Mouse (Mus musculus) layer of hippocampus, adult 9-11 months (tissue): ENCODE results near the gene Gm14147.
"Not testable (repeated sequence)": the region's sequence is repeated elsewhere in the genome, so short reads cannot be mapped to it uniquely, and the experiment has no call there.

Experiments
- DNase-seq: peaks from one replicate; pipeline ENCODE4 v3.0.0; 2022

Gm14147 gene

GRCm38 (mm10) chr2:151097945-151098344 lies at the start of gene Gm14147:
Gene Gm14147 (plus strand): TSS chr2:151098245.
- not testable (repeated sequence) for DNase-seq

DNA sequence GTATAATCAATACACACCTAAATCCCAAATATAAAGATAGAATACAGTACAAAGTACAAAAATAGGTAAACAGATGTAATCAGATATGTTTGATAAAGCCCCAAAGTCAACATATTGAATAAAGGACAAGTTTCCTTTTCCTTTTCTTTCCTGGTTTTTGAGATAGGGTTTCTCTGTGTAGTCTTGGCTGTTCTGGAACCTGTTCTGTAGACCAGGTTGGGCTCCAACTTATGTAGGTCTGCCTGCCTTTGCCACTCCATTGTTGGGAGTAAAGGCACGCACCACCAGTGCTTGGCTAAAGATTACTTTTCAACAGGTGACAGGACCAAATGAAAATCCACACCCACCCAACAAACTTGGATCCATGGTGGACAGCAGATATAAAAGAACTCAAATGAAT lies 41.4 kb upstream of the Gm14147 start:
- no peak for DNase-seq

DNA sequence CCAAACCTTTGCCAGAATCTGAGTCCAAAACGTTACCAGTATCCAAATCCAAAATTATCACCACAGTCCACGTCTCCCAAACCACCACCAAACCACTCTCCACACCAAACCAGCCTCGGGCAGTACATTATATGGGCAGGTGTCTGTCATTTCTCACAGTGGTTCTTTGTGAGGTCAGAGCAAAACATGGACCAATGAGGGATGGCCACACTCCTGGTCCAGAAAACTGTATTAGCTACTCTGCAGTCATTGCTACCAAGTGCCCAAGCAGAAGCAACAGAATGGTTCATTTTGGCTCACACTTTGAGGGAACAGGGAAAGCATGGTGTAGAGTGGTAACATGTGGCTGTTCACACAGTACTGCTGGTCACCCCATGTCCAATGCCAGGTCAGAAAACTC lies 5.8 kb upstream of the Gm14147 start, which contains the start of gene Gm14151:
Gene Gm14151 (minus strand): TSS at position 101 of the 400 bp plus-strand sequence.
- DNase-seq = not testable (repeated sequence)
